Mouse (Mus musculus) layer of hippocampus, adult 18-20 months (tissue): ENCODE measurements around the gene Camta2. TPM values are rescaled to one million over a fixed set of nuclear protein-coding genes. Genes with fewer than 3 reads are reported as not detected.

Experiments
- DNase-seq, 2 experiments: peaks; one replicate each; pipeline ENCODE4 v3.0.0; 2022; ENCODE audit warnings: low spot score in 2 of 2
- microRNA-seq, 2 experiments: library from miRNA; unstranded; fragments of <30 nt; microRNA quantifications; one replicate each; pipeline ENCODE4 v1.2.0; 2021
- total RNA-seq, 2 experiments: library from RNA; stranded (reverse); gene quantifications; 2 replicates each; pipeline ENCODE4 v1.2.3; 2021

Camta2 gene
- total RNA-seq, 2 experiments from 2014 or later: 330 to 389 TPM

- DNase-seq: no peak
Observed at GRCm38 (mm10) chr11:70621972-70622814, 65.7 kb downstream of the Camta2 start.

Small RNA genes lying within 50 kb of the gene (microRNA-seq; reads per million reads assigned to microRNA genes)
- 0.39 to 0.99 reads per million in 2 experiments for gene Mir6925

Other genes starting within 250 kb of the Camta2 start
- gene Med11, start 236.2 kb downstream of the Camta2 start, total RNA-seq: 10 to 100 TPM; 13.7 to 16.7 TPM
- gene Zmynd15, start 228.7 kb downstream of the Camta2 start, total RNA-seq: under 1 TPM; 0.20 to 0.27 TPM
- gene Cxcl16, start 228.1 kb downstream of the Camta2 start, total RNA-seq: 1 to 10 TPM in 1 of 2 experiments, under 1 TPM in 1; 0.82 to 1.3 TPM
- gene Tm4sf5, start 182.9 kb downstream of the Camta2 start, total RNA-seq: not detected
- not detected for gene Vmo1, start 173.5 kb downstream of the Camta2 start, total RNA-seq
- not detected for gene Gltpd2, start 168.9 kb downstream of the Camta2 start, total RNA-seq
- 100 to 1,000 TPM; 198 TPM for gene Psmb6, start 162.7 kb downstream of the Camta2 start, total RNA-seq
- gene Gm40193, start 155.2 kb downstream of the Camta2 start, total RNA-seq: not detected
- 10 to 100 TPM; 16.7 to 17.8 TPM for gene Pld2, start 148.0 kb downstream of the Camta2 start, total RNA-seq
- gene Mink1, start 125.2 kb downstream of the Camta2 start, total RNA-seq: 100 to 1,000 TPM; 477 to 515 TPM
- gene 4930544D05Rik, start 72.3 kb downstream of the Camta2 start, total RNA-seq: under 1 TPM; 0.58 to 0.77 TPM
- not detected for gene Chrne, start 68.9 kb downstream of the Camta2 start, total RNA-seq
- gene Gp1ba, start 49.0 kb downstream of the Camta2 start, total RNA-seq: not detected
- gene Rnf167, start 40.9 kb downstream of the Camta2 start, total RNA-seq: 10 to 100 TPM; 88.7 to 91.8 TPM
- gene Slc25a11, start 40.6 kb downstream of the Camta2 start, total RNA-seq: 100 to 1,000 TPM; 121 to 123 TPM
- gene Pfn1, start 33.5 kb downstream of the Camta2 start, total RNA-seq: 100 to 1,000 TPM; 326 to 341 TPM
- gene Eno3, start 30.9 kb downstream of the Camta2 start, total RNA-seq: 1 to 10 TPM; 6.0 to 9.9 TPM
- 10 to 100 TPM; 50.5 to 51.9 TPM for gene Spag7, start 18.7 kb downstream of the Camta2 start, total RNA-seq
- 1 to 10 TPM; 3.7 to 4.3 TPM for gene Inca1, start 12.1 kb upstream of the Camta2 start, total RNA-seq
- 10 to 100 TPM; 70.4 to 82.8 TPM for gene Kif1c, start 12.4 kb upstream of the Camta2 start, total RNA-seq
- gene Zfp3, start 76.1 kb upstream of the Camta2 start, total RNA-seq: 10 to 100 TPM; 22.5 to 24.6 TPM
- gene Scimp, start 124.5 kb upstream of the Camta2 start, total RNA-seq: not detected
- 100 to 1,000 TPM; 128 to 130 TPM for gene Rabep1, start 156.7 kb upstream of the Camta2 start, total RNA-seq